Mouse (Mus musculus) frontal cortex, postnatal 25 days (tissue): ENCODE measurements around the gene Hmg20b.

Experiments used
- DNase-seq, 2 experiments: peaks; one replicate each; pipeline ENCODE4 v3.0.0; 2022; ENCODE audit warnings: low spot score in 2 of 2

Gene Hmg20b

DNA sequence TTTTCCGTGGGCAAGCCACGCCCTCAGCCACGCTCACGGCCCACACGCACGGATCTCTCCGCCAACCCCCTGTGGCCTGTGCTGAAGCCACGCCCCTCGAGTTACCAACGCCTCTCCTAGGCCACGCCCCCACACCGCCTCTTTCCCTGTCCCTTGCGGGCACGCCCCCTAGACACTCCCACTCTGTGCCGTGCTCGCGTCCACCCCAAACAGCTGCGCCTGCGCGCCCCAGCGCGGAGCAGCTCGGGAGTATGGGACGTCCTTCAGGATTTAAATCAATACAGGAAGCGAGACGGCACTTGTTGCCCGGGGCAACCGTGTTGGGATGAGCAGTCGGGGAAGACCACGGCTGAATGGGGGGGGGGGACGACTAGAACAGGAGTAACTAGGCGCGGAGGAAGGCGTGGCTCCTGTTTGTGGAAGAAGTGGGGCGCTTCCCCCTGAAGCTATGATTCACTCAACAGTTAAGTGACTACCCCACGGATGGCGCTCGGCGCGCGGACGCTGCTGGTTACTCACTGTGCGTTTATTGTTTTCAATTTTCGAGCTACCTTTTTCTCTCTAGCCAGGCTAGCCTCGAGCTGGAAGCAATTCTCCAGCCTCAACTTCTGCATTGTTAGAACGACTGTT lies 28.4 kb upstream of the Hmg20b start:
- peak; percentile 99 to 100 for DNase-seq

DNA sequence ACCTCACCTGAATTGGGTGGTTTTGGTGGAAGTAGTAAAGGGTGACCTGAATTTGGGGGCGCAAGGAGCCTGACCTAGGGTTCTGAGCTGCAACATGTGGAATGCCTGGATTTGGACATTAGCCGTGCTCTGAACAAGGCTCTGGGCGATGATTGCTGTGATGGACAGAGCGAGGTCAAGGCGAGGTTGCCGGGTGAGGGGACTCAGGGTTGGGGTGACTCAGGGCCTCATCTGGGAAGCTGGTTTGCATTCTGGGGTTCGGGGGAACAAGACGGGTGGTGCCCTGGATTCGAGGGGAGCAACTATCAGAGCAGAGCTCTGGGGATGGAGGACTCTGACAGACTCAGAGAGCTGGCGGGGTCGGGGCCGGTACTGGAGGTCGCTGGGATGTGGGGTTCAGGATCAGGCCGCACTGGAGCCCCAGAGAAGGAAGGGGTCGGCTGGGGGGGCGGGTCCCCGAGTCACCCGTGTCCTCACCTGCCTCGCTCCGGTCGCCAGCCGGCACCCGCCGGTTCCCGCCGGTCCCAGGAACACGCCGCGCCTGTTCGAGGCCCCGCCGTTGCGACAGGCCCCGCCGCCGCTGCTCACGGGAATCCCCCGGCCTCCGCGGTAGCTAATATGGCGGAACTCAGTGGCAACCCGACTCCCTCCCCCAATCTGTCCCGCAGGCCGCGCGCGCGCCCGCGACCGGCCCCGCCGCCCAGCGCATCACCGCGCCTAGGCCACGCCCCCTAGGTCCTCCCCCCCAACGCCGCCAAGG lies 27.7 kb upstream of the Hmg20b start, which contains the start of gene Fzr1:
Gene Fzr1, minus strand, starts transcription at position 724 of the 760 bp plus-strand sequence.
- no peak for DNase-seq

DNA sequence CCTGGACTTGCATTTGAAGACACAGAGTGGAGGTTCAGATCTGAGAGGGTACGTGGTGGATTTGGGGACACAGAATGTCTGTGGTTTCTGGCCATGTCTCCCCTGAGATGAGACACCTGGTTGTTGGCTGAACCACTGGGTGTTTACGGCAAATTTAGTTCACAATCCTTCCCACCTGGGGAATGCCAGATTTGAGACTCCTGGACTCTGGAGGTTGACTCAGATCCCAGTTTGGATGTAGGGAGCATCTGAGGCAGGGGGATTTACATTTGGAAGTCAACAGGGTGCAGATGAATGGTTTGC lies 27.0 kb upstream of the Hmg20b start:
- no peak for DNase-seq

DNA sequence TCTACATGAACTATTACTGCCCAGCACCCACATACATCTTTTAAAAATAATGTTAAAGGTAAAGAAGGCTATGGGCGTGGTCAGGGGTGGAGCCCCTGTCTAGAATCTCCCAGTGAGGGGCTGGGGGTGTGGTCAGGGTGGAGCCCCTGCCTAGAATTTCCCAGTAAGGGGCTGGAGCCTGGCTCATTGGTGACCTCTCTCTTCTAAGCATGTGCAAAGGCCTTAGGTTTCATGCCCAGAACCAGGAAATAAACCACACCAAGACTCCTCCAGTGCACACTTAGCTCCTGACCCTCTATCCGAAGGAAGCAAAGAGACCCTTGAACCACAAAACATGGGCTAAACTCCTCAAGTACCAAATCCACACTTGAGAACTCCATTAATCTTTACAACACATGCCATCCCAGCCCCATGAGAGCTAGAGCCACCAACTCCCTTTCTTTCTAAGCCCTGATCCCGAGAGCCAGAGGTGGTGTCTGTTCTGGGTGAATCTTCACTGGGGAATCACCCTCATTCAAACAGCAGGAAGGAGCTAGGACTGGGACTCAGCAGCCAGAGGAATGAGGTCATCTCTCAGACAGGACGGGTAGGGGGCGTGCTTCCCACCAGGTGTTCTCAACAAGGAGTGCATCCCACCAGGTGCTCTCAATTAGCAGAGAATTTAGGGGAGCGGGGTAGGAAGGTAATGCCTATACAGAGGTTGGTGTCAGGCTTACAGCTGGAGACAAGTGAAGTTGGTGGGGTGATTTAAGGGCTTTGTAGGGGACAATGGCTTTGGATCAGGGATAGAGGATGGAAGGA lies 26.5 kb upstream of the Hmg20b start:
- no peak for DNase-seq

DNA sequence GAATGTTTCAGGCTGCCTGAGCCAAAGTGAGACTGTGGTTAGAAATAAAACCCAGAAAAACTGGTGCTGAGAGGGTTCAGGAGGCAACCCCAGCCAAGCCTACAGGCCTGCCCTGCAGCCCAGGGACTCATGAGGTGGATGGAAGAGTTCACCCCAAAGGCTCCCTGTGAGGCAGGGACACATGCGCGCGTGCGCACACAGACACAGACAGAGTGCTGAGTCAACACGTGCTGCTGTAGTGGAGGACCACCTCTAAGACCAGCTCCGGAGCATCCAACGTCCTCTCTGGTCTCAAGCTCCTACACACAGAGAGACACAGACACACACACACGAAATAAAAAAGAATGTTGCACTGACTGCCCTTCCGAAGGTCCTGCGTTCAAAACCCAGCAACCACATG lies 25.0 kb upstream of the Hmg20b start:
- DNase-seq, result no peak

DNA sequence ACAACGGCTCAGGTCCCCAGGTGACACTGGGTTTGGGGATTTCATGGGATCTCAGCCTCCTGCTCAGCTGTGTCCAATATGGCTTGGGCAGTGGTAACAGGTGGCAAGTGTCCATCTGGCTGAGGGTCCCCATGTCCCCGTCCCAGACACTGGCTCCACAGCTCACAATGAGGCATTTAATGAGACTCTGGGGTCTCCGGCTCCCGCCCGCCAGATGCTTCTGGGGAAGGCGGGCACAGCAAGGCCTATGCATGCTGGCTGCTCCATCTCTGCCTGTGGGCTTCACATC lies 16.9 kb upstream of the Hmg20b start:
- DNase-seq, result no peak

DNA sequence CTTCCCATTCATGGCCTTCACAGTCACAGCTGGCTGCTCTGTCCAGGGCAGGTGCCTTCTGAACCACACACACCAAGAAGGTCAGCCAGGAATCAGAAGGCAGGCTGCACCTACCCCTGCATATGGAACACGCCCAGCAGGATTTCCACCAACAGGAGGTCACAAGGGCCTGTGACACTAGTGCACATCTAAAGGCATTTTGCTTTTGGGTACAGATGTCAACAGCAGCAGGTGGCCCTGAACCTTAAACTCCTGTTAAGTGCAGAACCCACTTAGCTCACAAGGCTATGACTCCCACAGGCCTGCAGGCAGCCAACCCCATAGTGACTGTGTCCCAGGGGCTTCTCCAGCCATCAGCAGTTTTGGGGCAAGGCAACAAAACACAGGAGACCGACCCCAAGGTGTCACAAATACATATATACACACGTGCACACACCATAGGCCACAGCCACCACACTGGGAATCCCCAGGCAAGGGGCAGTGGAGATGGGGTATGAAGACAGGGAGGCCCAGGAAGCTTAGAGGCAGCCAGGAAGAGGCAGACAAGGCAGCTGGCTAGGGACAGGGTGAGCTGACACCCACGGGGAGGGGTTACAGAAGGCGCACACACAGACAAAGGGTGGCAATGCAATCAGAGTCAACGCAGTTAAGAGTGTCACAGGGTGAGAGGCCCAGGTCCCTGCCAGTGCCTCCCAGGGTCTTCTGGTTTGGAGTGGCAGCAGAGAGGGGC lies 16.4 kb upstream of the Hmg20b start:
- DNase-seq, result no peak

DNA sequence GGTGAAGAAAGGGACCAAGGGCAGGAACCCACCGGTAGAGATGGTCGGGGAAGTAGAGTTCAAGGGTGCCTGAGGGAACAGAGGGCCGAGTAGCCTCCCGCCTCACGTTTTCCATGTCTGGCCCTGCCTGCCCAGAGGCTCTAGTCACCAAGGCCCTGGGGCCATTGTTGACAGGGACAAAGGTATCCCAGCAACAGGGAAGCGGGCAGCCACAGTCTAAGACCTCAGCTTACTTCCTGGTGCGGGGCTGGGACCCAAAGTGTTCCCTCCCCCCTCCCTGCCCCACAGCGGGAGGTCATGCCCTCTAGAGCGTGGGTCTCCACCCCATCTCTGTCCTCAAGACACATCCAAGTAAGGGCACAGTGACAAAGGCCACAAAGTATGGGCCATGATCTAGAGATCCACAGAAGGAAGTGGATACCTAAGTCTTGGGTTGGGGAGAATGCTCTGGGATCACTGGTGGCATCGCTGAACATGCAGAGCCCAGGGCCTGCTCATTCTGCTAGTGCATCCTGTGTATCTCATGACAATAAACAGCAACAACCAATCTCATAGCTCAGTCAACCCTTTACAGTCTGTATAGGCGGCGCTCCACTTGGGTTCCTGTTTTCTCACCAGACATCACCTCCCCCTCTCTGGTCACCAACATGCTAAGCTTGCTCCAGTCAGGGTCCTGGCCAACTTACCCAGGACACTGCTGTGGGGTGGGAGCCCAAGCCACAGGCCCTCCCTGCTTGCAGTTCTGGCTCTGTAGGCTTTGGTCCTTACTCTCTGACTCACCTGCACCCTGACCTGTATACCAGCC lies 15.6 kb upstream of the Hmg20b start, which contains the start of gene 4930404N11Rik:
Gene 4930404N11Rik, minus strand, starts transcription at position 145 of the 805 bp plus-strand sequence.
- no peak for DNase-seq

DNA sequence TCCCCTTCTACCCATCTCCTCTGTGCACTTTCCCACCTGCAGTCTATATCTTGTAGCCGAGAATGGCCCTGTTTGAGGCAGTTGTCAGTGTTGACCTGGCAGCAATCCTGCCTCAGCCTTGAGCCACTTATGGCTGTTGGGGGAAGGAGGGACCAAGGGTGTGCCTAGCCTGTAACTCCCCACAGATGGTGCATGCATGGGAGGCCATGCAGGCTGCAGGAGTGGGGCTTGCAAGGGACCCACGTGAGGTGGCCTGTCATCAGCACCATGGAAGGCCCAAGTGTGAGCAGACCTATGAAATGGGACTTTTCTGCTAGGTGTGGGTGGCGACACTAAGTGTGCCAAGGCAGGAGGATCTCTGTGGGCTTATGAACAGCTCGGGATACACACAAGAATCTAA lies 14.8 kb upstream of the Hmg20b start:
- no peak for DNase-seq

DNA sequence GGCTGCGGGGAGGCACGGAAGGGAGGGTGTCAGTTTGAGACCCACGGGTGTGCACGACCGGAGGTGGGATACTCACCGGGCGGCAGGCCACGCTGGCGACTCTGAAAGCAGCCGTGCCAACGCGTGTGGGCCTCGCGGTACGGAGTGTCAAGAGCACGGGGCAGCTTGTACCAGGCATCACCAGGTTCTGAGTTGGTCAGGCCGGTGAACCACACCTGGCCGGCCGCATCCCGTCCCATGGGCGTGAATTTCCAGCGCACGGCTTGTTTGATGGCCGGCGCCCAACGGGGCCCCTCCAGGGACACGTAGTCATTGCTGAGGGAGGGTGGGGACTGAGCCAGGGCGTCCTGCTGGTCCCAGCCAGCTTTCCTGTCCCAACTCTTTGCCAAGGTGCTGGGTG lies 14.4 kb upstream of the Hmg20b start:
- no peak for DNase-seq

DNA sequence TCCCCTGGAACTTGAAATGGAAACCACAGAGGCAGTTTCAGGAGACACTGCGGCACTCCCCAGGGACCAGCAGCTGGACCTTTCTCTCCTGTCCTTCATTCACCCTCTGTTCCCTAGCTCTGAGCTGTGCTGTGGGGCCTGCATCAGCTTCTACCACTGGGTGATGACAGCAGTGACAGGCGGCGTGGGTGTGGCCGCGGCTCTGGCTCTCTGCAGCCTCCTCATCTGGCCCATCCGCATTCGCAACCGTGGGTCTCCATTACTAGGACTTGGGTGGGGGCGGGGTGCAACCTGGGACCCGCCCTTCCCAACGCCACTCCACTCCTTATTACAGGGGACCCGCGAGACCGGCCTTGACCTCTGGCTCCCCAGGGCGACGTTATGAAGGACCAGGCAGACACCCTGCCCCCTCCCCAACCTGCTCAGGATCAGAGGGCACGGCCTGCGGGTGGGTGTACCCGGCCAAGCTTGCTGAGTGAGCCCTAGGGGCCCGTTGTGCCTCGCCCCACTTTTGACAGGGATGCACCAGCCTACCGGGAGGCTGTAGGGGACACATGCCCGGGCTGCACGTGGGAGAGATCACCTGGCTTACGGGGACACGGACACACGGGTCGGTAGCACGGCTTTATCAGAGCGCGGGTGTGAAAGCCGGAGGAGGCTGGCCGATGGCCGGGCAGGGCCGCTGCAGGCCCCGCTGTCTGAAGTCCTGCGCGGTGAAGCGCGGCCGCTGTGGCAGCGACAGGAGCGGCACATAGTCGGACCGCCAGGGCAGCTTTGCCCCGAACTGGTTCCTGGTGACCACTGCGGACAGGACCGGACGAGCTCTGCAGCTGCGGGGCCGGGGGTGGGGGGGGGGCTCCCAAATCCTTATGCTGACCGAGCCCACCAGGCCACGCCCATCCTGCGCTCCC lies 13.4 kb upstream of the Hmg20b start:
- DNase-seq, result no peak

DNA sequence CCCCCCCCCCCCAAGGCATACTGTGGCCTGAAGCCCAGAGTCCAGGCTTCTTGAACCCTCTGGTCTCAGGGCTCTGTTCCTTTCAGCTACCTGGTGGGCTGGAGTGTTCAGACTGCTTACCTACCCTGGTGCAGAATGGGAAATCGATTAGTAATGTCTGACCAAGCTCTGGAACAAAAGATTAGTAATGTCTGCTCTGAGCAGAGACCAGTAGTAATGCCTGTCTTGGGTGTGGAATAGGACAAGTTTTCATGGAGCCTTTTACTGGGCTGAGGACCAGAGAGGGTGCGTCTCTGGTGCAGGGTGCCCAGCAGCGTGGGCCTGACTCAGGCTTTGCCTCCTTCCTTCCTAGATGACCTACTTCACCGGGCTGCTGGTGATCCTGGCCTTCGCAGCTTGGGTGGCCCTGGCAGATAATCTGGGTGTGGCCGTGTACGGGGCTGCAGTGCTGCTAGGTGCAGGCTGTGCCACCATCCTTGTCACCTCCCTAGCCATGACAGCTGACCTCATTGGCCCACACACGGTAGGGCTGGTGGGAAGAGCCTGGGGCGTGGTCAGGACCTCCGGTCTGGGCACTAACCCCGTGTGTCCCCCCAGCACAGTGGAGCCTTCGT lies 12.2 kb upstream of the Hmg20b start:
- DNase-seq, result no peak

DNA sequence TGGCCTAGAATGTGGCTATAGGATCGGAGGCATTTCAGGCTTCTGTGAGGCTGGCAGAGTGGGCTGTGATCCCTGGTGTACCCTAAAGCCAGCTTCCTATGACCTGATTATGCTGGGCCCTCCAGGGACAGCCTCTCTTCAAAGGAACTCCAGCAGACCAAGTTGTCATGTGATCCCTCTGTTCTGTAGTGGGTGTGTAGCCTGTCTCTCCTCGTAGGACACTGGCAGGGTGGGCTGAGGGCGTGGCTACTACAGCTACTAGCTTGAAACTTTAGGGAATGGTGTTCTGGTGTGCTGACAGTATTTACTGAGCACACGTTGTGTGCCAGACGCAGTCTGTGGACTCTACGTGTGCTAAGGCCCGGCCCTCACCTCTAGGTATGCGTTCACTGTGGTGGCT lies 10.4 kb upstream of the Hmg20b start:
- no peak for DNase-seq

DNA sequence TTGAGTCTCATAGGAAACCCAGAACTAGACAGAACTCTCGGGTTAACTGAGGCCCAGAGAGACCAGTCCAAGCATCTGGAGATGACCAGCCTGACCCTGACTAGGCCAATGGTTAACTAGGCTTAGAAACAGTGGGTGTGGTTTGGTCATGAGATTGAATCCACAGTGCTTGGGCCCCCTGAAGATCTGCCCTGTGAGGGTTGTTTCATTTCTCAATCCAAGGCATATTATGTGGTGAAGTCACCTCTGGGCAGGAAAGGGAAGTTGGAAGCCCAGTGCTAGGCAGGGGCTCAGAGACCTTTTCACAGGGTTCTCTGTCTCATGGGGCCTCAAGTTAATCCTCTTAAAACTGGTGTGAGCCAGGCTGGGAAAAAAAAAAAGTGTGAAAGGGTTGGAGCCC lies 8.6 kb upstream of the Hmg20b start:
- DNase-seq, result no peak

DNA sequence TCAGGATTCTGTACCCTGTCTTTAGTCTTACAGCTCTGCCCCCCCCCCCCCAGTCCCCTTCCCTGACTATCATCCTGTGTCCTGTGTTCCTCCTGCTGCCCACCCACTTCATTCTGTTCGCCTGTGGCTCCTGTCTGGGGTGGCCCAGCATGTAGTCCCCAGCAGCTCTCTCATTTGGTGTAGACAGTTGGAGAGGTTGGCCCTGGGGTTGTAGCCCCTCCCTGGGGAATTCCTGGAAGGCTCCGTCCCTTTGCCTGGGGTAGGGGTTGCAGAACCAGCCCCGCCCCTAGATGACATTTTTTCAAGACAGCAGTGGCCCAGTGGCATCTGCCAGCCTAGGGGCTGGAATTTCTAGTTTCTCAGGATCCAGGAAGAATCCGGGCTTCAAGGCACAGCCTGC lies 7.9 kb upstream of the Hmg20b start:
- DNase-seq, result no peak

DNA sequence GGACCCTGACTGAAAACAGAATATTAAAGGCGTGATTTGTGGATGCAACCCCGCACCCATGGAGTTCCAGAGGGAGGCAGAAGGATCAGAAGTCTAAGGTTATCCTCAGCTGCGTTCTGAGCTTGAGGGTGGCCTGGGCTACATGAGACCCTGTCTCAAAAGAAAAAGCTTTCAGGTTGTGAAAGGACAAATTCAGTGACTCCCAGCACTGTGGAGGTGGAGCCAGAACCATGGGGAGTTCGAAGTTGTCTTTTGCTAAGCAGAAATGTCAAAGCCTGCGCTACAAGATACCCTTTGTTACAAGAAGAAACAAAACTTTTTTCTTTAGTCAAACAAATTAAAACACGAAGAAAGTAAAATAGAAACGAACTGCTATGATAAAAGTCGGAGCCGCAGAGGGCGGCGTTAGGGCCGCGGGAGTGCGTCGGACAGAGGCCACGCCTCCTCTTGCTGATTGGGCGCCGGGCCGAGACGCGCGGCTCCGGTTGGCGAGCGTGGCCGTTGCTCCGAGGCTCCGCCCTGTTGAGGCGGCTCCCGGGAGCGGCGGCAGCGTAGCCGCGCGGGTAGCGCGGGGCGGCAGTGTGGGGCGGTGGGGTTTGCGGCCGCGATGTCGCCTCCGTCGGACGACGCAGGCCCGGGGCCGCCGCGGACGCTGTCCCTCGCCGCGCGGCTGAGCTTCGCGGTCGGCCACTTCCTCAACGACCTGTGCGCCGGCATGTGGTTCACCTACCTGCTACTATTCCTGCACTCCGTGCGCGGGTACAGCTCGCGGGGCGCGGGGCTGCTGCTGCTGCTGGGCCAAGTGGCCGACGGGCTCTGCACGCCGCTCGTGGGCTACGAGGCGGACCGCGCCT lies 6.9 kb upstream of the Hmg20b start, which contains the start of gene Mfsd12:
Gene Mfsd12, plus strand, starts transcription at position 501 of the 854 bp plus-strand sequence.
- peak; percentile 75 to 84 for DNase-seq

DNA sequence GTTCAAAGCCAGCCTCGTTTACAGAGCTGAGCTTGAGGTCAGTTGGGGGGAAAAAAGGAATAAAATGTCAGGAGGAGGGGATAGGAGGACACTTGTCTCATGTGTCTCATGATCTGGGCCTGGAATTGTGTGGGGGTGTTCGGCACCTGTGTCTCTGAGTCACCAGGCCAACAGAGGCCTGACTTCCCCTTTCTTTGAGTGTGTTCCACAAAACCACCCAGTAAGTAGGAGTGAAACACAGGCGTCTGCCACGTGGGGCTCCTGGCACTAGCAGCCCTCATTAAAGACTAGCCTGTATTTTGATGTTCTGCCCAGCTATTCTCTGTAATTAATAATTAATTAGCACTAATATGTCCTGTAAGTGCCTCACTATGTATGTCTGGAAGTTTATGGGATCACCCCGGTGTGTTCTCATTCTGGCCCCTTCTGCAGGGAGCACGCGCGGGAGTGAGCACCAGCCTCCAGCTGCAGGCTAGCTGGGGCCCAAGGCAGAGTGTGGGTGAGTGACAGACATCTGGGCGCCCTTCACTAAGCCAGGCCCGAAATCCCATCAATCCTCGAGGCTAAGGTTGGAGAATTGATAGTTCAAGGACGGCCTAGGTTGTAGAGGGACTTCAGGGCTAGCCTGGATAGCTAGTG lies 6.2 kb upstream of the Hmg20b start:
- no peak for DNase-seq

DNA sequence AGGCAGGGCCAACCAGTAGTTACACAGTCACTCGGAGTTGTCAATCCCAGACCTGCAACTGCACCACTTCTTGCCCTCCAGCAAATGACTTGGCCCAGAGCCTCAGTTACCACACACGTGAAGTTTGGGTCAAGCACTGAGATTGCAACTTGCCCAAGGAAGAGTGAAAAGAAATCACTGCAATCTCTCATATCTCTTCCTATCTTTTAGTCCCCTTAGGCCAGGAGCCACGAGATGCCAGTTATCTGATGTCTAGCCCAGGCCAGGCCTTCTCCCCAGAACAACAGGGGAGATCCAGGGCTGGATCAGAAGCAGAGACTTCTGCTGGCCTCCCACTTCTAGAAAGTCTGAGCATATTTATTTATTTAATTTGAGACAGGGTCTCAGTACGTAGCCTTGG lies 5.3 kb upstream of the Hmg20b start:
- no peak for DNase-seq
